Mouse (Mus musculus): Measurements from ENCODE around the gene Hagh. TPM values are rescaled to one million over a fixed set of nuclear protein-coding genes. Genes with fewer than 3 reads are reported as not detected.

The Hagh gene
- polyA plus RNA-seq, 1 experiment from 2014 or later: 50.1 TPM

DNA sequence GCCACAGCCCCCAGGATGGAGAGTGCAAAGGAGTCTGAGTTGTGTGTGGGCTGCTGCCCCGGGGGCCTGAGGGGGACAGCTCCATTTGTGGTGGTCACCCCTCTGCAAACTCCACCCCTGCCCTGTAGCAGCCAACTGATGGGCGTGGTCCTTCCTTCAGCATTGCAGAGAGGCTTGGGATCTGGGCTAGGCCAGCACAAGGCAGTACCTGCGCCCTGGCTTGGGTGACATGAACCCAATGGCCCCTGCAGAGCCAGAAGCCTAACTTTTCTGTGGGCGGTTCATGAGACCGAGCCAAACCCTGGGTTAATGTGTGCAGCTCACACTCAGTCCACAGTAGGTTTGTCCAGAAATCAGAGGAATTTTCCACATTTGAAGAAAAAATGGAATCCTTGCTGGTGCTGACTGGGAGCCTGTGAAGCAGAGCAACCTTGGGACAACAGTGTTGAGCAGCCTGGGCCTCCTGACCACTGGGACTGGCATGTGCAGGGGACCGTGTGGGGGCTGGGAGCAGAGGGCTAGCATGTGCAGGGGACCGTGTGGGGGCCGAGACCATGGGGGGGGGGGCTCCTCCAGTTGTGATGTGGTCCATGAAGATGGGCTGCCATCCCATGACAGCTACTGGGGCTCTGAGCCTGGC, 18.0 kb downstream of the Hagh start:
- 89% methylated on average over 8 of the region's 8 CpGs for WGBS
- Histone ChIP-seq H3K27ac (ENCODE audit: low read length) (no peak overlapping the region), H3K27me3 (replicated peaks; ENCODE audit: control insufficient read depth, insufficient read depth, low read length) (no peaks in the 10 kb centered on the region)

GRCm38 (mm10) chr17:24858967-24859366, 19.0 kb downstream of the Hagh start:
- peaks cover 4% of the 10 kb centered on the region; the same call in 1 of the 2 replicates for H3K4me1 ChIP-seq (replicated peaks; ENCODE audit: control insufficient read depth, insufficient read depth, low read length)
- H3K36me3 ChIP-seq (ENCODE audit: control insufficient read depth, insufficient read depth): peaks cover 2% of the 10 kb centered on the region; the same call in 1 of the 2 replicates
- ATAC-seq: no peak
- H3K27me3 ChIP-seq (replicated peaks; ENCODE audit: control insufficient read depth, insufficient read depth, low read length): no peaks in the 10 kb centered on the region
- 85% methylated on average over 6 of the region's 6 CpGs for WGBS
- no peak overlapping the region for H3K4me3 ChIP-seq (replicated peaks; ENCODE audit: low read length)
- H3K9ac ChIP-seq (replicated peaks; ENCODE audit: low read depth, low read length): no peak overlapping the region
- H3K27ac ChIP-seq (ENCODE audit: low read length): no peak overlapping the region
- H3K4me2 ChIP-seq (ENCODE audit: low read length): no peak overlapping the region
- H3K9me3 ChIP-seq (ENCODE audit: control insufficient read depth, low read length): no peaks in the 10 kb centered on the region

More for the DNA sequence above, 18.0 kb downstream of the Hagh start:
- H3K9me3 ChIP-seq (ENCODE audit: control insufficient read depth, low read length): no peaks in the 10 kb centered on the region
- H3K4me2 ChIP-seq (ENCODE audit: low read length): no peak overlapping the region
- H3K4me1 ChIP-seq (replicated peaks; ENCODE audit: control insufficient read depth, insufficient read depth, low read length): peaks cover 4% of the 10 kb centered on the region; the same call in 1 of the 2 replicates
- peaks cover 2% of the 10 kb centered on the region; the same call in 1 of the 2 replicates for H3K36me3 ChIP-seq (ENCODE audit: control insufficient read depth, insufficient read depth)
- no peak overlapping the region for H3K4me3 ChIP-seq (replicated peaks; ENCODE audit: low read length)
- no peak for ATAC-seq
- no peak overlapping the region for H3K9ac ChIP-seq (replicated peaks; ENCODE audit: low read depth, low read length)

- no peak for ATAC-seq
- Histone ChIP-seq H3K27ac (ENCODE audit: low read length) (no peak overlapping the region), H3K9me3 (ENCODE audit: control insufficient read depth, low read length) (no peaks in the 10 kb centered on the region), H3K36me3 (ENCODE audit: control insufficient read depth, insufficient read depth) (peaks cover 2% of the 10 kb centered on the region; the same call in 1 of the 2 replicates), H3K4me1 (replicated peaks; ENCODE audit: control insufficient read depth, insufficient read depth, low read length) (peaks cover 4% of the 10 kb centered on the region; the same call in 1 of the 2 replicates), H3K27me3 (replicated peaks; ENCODE audit: control insufficient read depth, insufficient read depth, low read length) (no peaks in the 10 kb centered on the region), H3K4me2 (ENCODE audit: low read length) (no peak overlapping the region), H3K4me3 (replicated peaks; ENCODE audit: low read length) (no peak overlapping the region), H3K9ac (replicated peaks; ENCODE audit: low read depth, low read length) (no peak overlapping the region)
- 92% methylated on average over 8 of the region's 8 CpGs for whole genome bisulfite sequencing
These were observed 20.1 kb downstream of the Hagh start for GRCm38 (mm10) chr17:24860076-24860475.

GRCm38 (mm10) chr17:24861785-24862184, 21.8 kb downstream of the Hagh start:
- H3K4me2 ChIP-seq (ENCODE audit: low read length): no peak overlapping the region
- H3K4me3 ChIP-seq (replicated peaks; ENCODE audit: low read length): no peak overlapping the region
- peaks cover 4% of the 10 kb centered on the region; the same call in 1 of the 2 replicates for H3K4me1 ChIP-seq (replicated peaks; ENCODE audit: control insufficient read depth, insufficient read depth, low read length)
- peaks cover 5% of the 10 kb centered on the region; the same call in 1 of the 2 replicates for H3K36me3 ChIP-seq (ENCODE audit: control insufficient read depth, insufficient read depth)
- no peak for ATAC-seq
- 92% methylated on average over 3 of the region's 3 CpGs for WGBS
- H3K27me3 ChIP-seq (replicated peaks; ENCODE audit: control insufficient read depth, insufficient read depth, low read length): no peaks in the 10 kb centered on the region
- no peak overlapping the region for H3K9ac ChIP-seq (replicated peaks; ENCODE audit: low read depth, low read length)
- H3K9me3 ChIP-seq (ENCODE audit: control insufficient read depth, low read length): no peaks in the 10 kb centered on the region
- no peak overlapping the region for H3K27ac ChIP-seq (ENCODE audit: low read length)

- no peak within 1 kb of the TSS for H3K27ac ChIP-seq (ENCODE audit: low read length)
- no peak within 1 kb of the TSS for H3K4me2 ChIP-seq (ENCODE audit: low read length)
- WGBS: 91% methylated on average over 8 of the region's 8 CpGs
- H3K36me3 ChIP-seq (ENCODE audit: control insufficient read depth, insufficient read depth): 0 out of 2 replicates have a peak, but pooled peaks cover 5% of the 10 kb centered on the region
- no peak within 1 kb of the TSS for H3K4me3 ChIP-seq (replicated peaks; ENCODE audit: low read length)
- H3K9me3 ChIP-seq (ENCODE audit: control insufficient read depth, low read length): no peaks in the 10 kb centered on the region
- no peaks in the 10 kb centered on the region for H3K27me3 ChIP-seq (replicated peaks; ENCODE audit: control insufficient read depth, insufficient read depth, low read length)
- H3K9ac ChIP-seq (replicated peaks; ENCODE audit: low read depth, low read length): no peak within 1 kb of the TSS
- no peak for ATAC-seq
- H3K4me1 ChIP-seq (replicated peaks; ENCODE audit: control insufficient read depth, insufficient read depth, low read length): no peaks in the 10 kb centered on the region
These were observed 25.8 kb downstream of the Hagh start, which contains the start of gene Igfals for GRCm38 (mm10) chr17:24865776-24866175. TSS of gene Igfals (plus strand) at chr17:24865997.

GRCm38 (mm10) chr17:24867914-24868313, 28.0 kb downstream of the Hagh start:
- Histone ChIP-seq H3K4me1 (replicated peaks; ENCODE audit: control insufficient read depth, insufficient read depth, low read length) (no peaks in the 10 kb centered on the region), H3K36me3 (ENCODE audit: control insufficient read depth, insufficient read depth) (0 out of 2 replicates have a peak, but pooled peaks cover 3% of the 10 kb centered on the region), H3K4me3 (replicated peaks; ENCODE audit: low read length) (no peak overlapping the region), H3K27me3 (replicated peaks; ENCODE audit: control insufficient read depth, insufficient read depth, low read length) (no peaks in the 10 kb centered on the region), H3K4me2 (ENCODE audit: low read length) (no peak overlapping the region), H3K27ac (ENCODE audit: low read length) (no peak overlapping the region), H3K9me3 (ENCODE audit: control insufficient read depth, low read length) (no peaks in the 10 kb centered on the region), H3K9ac (replicated peaks; ENCODE audit: low read depth, low read length) (no peak overlapping the region)
- 95% methylated on average over 10 of the region's 10 CpGs for WGBS
- ATAC-seq: no peak

GRCm38 (mm10) chr17:24873695-24874404, 33.9 kb downstream of the Hagh start:
- no peak overlapping the region for H3K4me2 ChIP-seq (ENCODE audit: low read length)

DNA sequence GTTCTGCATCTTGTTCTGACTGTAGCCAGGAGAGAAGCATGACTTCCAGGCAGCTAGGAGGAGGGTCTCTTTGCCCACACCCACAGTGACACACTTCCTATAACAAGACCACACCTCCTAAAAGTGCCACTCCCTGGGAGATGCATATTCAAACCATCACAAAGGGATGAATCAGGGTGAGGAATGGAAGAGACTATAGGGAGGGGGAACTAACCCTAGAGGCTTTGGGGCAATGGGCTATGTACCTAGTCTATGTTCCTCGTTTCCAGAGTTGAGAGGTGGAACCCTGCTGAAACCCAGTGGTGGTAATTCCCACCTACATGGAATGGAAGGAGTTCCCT, 34.4 kb downstream of the Hagh start:
- Histone ChIP-seq H3K9ac (replicated peaks; ENCODE audit: low read depth, low read length) (no peak overlapping the region), H3K27me3 (replicated peaks; ENCODE audit: control insufficient read depth, insufficient read depth, low read length) (no peaks in the 10 kb centered on the region), H3K4me1 (replicated peaks; ENCODE audit: control insufficient read depth, insufficient read depth, low read length) (no peaks in the 10 kb centered on the region), H3K4me3 (replicated peaks; ENCODE audit: low read length) (no peak overlapping the region), H3K27ac (ENCODE audit: low read length) (no peak overlapping the region), H3K9me3 (ENCODE audit: control insufficient read depth, low read length) (no peaks in the 10 kb centered on the region), H3K4me2 (ENCODE audit: low read length) (no peak overlapping the region), H3K36me3 (ENCODE audit: control insufficient read depth, insufficient read depth) (no peaks in the 10 kb centered on the region)
- no peak for ATAC-seq
- 33% methylated on average over 1 of the region's 1 CpGs for WGBS

More at GRCm38 (mm10) chr17:24873695-24874404, 33.9 kb downstream of the Hagh start:
- Histone ChIP-seq H3K9ac (replicated peaks; ENCODE audit: low read depth, low read length) (no peak overlapping the region), H3K27me3 (replicated peaks; ENCODE audit: control insufficient read depth, insufficient read depth, low read length) (no peaks in the 10 kb centered on the region), H3K4me3 (replicated peaks; ENCODE audit: low read length) (no peak overlapping the region), H3K9me3 (ENCODE audit: control insufficient read depth, low read length) (no peaks in the 10 kb centered on the region), H3K27ac (ENCODE audit: low read length) (no peak overlapping the region), H3K4me1 (replicated peaks; ENCODE audit: control insufficient read depth, insufficient read depth, low read length) (no peaks in the 10 kb centered on the region), H3K36me3 (ENCODE audit: control insufficient read depth, insufficient read depth) (no peaks in the 10 kb centered on the region)
- ATAC-seq: no peak
- WGBS: 51% methylated on average over 4 of the region's 4 CpGs

DNA sequence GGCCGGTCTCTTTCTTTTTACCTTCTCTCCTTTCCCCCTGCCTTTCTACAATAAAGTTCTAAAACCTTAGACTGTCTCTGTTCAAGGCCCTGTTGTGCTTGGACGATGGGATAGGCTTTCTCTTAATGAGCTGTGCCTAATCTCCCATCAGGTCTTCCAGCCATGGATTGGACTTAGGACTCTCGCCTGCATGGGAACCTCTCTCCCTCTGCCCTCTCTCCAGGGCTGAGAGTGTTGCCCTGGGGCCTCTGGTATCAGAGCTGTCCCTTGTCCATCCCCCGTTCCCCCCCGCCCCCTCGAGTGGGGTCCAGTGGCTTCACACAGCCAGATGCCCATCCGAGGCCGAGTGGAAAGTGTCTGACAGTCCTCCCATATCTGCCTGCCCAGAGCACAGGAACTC, 35.0 kb downstream of the Hagh start:
- H3K27ac ChIP-seq (ENCODE audit: low read length): no peak overlapping the region
- no peaks in the 10 kb centered on the region for H3K4me1 ChIP-seq (replicated peaks; ENCODE audit: control insufficient read depth, insufficient read depth, low read length)
- no peak overlapping the region for H3K9ac ChIP-seq (replicated peaks; ENCODE audit: low read depth, low read length)
- H3K4me3 ChIP-seq (replicated peaks; ENCODE audit: low read length): no peak overlapping the region
- no peaks in the 10 kb centered on the region for H3K9me3 ChIP-seq (ENCODE audit: control insufficient read depth, low read length)
- WGBS: 83% methylated on average over 8 of the region's 8 CpGs
- H3K36me3 ChIP-seq (ENCODE audit: control insufficient read depth, insufficient read depth): no peaks in the 10 kb centered on the region
- H3K4me2 ChIP-seq (ENCODE audit: low read length): no peak overlapping the region
- ATAC-seq: no peak
- H3K27me3 ChIP-seq (replicated peaks; ENCODE audit: control insufficient read depth, insufficient read depth, low read length): no peaks in the 10 kb centered on the region
